ENCODE assay signal across 8 mouse cellular contexts in the genomic region with DNA sequence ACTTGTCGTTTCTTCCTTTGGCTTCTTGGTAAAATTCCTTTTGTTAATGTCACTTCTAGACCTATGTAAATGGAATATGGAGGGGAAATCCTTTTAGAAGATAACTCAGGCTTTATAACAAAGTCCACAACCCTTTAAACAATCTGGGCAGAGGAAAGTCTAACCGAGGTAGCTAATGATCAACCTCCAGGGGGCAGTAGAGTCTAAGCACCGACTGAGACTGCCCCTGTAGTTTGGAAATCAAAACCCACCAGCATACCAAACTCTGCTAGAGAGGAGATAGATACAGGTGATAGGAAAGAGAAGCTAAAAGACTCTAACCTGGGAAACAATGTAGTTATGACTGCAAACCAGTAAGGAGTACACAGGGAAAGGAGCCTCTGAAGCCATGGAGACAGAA.
DNase-seq lines count a peak whose midpoint lies in the region; ATAC-seq and TF ChIP-seq lines count a peak whose summit lies in the region.

No protein-coding gene starts in this region.

- no peak for TF ChIP-seq POLR2A in bone marrow, adult 2 months (IDR thresholded peaks at IDR 0.05; ENCODE audit: borderline replicate concordance, control insufficient read depth, low read depth, low read length)

- no peaks in the 10 kb centered on the region for H3K27me3 ChIP-seq in forebrain, embryonic 11.5 days (ENCODE audit: control insufficient read depth, insufficient read depth, low read length)
- no peaks in the 10 kb centered on the region for H3K27me3 ChIP-seq in forebrain, embryonic 16.5 days (replicated peaks; ENCODE audit: control insufficient read depth, insufficient read depth, low read length)
- no peaks in the 10 kb centered on the region for H3K27me3 ChIP-seq in midbrain, embryonic 14.5 days (ENCODE audit: control insufficient read depth, insufficient read depth, low read length)
- no peaks in the 10 kb centered on the region for H3K27me3 ChIP-seq in midbrain, embryonic 13.5 days

- DNase-seq in forebrain, embryonic 11.5 days (ENCODE audit: low spot score): no peak
- peak; percentile 82 for DNase-seq in midbrain, embryonic 14.5 days
- DNase-seq in kidney, postnatal 10 days: peak; percentile 54
- peak; percentile 58 for DNase-seq in lung, postnatal 36 days
- no peak for DNase-seq in MN1 (ENCODE audit: low spot score)

- TF ChIP-seq CTCF in bone marrow, adult 2 months (IDR thresholded peaks at IDR 0.05; ENCODE audit: control insufficient read depth, insufficient read depth, low read length): peak; percentile 41

- no peaks in the 10 kb centered on the region for H3K36me3 ChIP-seq in forebrain, embryonic 11.5 days (ENCODE audit: control insufficient read depth, insufficient read depth, low read length)
- no peaks in the 10 kb centered on the region for H3K36me3 ChIP-seq in forebrain, embryonic 16.5 days (ENCODE audit: control insufficient read depth, insufficient read depth)
- H3K36me3 ChIP-seq in midbrain, embryonic 14.5 days (ENCODE audit: control insufficient read depth, insufficient read depth, low read length): no peaks in the 10 kb centered on the region
- H3K36me3 ChIP-seq in midbrain, embryonic 13.5 days: no peaks in the 10 kb centered on the region

- 0 out of 2 replicates have a peak, but pooled peaks have one; percentile 39 for ATAC-seq in forebrain, embryonic 11.5 days (replicated peaks; ENCODE audit: low FRiP score)
- no peak for ATAC-seq in forebrain, embryonic 16.5 days
- no peak for ATAC-seq in midbrain, embryonic 14.5 days (ENCODE audit: low FRiP score, low TSS enrichment)
- ATAC-seq in midbrain, embryonic 13.5 days: no peak

- H3K4me2 ChIP-seq in forebrain, embryonic 11.5 days (ENCODE audit: low read depth, low read length, severe bottlenecking): no peak overlapping the region
- H3K4me2 ChIP-seq in forebrain, embryonic 16.5 days (ENCODE audit: low read length): no peak overlapping the region
- H3K4me2 ChIP-seq in midbrain, embryonic 14.5 days (ENCODE audit: low read length): no peak overlapping the region
- H3K4me2 ChIP-seq in midbrain, embryonic 13.5 days (replicated peaks): no peak overlapping the region

- H3K9ac ChIP-seq in forebrain, embryonic 11.5 days (ENCODE audit: low read length): no peak overlapping the region
- H3K9ac ChIP-seq in forebrain, embryonic 16.5 days (replicated peaks; ENCODE audit: low read depth, low read length): no peak overlapping the region
- H3K9ac ChIP-seq in midbrain, embryonic 14.5 days (replicated peaks; ENCODE audit: low read length): no peak overlapping the region
- no peak overlapping the region for H3K9ac ChIP-seq in midbrain, embryonic 13.5 days (replicated peaks)

- H3K4me3 ChIP-seq in forebrain, embryonic 11.5 days (ENCODE audit: low read depth, low read length): no peak overlapping the region
- no peak overlapping the region for H3K4me3 ChIP-seq in forebrain, embryonic 16.5 days (replicated peaks; ENCODE audit: low read length)
- no peak overlapping the region for H3K4me3 ChIP-seq in midbrain, embryonic 14.5 days (replicated peaks; ENCODE audit: low read depth, low read length)
- no peak overlapping the region for H3K4me3 ChIP-seq in midbrain, embryonic 13.5 days (replicated peaks)
- no peak overlapping the region for H3K4me3 ChIP-seq in bone marrow, adult 2 months (replicated peaks; ENCODE audit: control insufficient read depth, low read depth, low read length)

- no peaks in the 10 kb centered on the region for H3K9me3 ChIP-seq in forebrain, embryonic 11.5 days (ENCODE audit: control insufficient read depth, low read length)
- H3K9me3 ChIP-seq in forebrain, embryonic 16.5 days (ENCODE audit: control insufficient read depth, low read length): no peaks in the 10 kb centered on the region
- no peaks in the 10 kb centered on the region for H3K9me3 ChIP-seq in midbrain, embryonic 14.5 days (ENCODE audit: control insufficient read depth, low read length)
- no peaks in the 10 kb centered on the region for H3K9me3 ChIP-seq in midbrain, embryonic 13.5 days

- no peak overlapping the region for H3K27ac ChIP-seq in forebrain, embryonic 11.5 days (ENCODE audit: low read depth, low read length)
- H3K27ac ChIP-seq in forebrain, embryonic 16.5 days (ENCODE audit: low read length): no peak overlapping the region
- H3K27ac ChIP-seq in midbrain, embryonic 14.5 days (replicated peaks; ENCODE audit: low read depth, low read length): no peak overlapping the region
- H3K27ac ChIP-seq in midbrain, embryonic 13.5 days: no peak overlapping the region
- H3K27ac ChIP-seq in bone marrow, adult 2 months (ENCODE audit: control insufficient read depth, insufficient read depth, low read depth, low read length, poor library complexity): no peak overlapping the region

- 14% methylated on average over 3 of the region's 3 CpGs for WGBS in forebrain, embryonic 11.5 days
- WGBS in forebrain, embryonic 16.5 days: 16% methylated on average over 3 of the region's 3 CpGs
- 17% methylated on average over 3 of the region's 3 CpGs for WGBS in midbrain, embryonic 14.5 days
- WGBS in midbrain, embryonic 13.5 days: 15% methylated on average over 3 of the region's 3 CpGs
- 13% methylated on average over 3 of the region's 3 CpGs for WGBS in bone marrow, adult 2 months

- no peaks in the 10 kb centered on the region for H3K4me1 ChIP-seq in forebrain, embryonic 11.5 days (replicated peaks; ENCODE audit: control insufficient read depth, insufficient read depth, low read length)
- no peaks in the 10 kb centered on the region for H3K4me1 ChIP-seq in forebrain, embryonic 16.5 days (replicated peaks; ENCODE audit: control insufficient read depth, insufficient read depth, low read length)
- no peaks in the 10 kb centered on the region for H3K4me1 ChIP-seq in midbrain, embryonic 14.5 days (ENCODE audit: control insufficient read depth, insufficient read depth, low read length)
- H3K4me1 ChIP-seq in midbrain, embryonic 13.5 days (replicated peaks): no peaks in the 10 kb centered on the region
- H3K4me1 ChIP-seq in bone marrow, adult 2 months (ENCODE audit: control insufficient read depth, insufficient read depth, low read length): no peaks in the 10 kb centered on the region

Comparison
In these comparisons a context has a peak if more than half of its experiments do, and no peak if none do; other contexts are left out.
1. DNase-seq: peak in midbrain, embryonic 14.5 days (single experiment), kidney, postnatal 10 days (single experiment) and lung, postnatal 36 days (single experiment); none in forebrain, embryonic 11.5 days (single experiment) and MN1 (single experiment).